Mouse (Mus musculus) brain, embryonic 18.5 days (tissue): ENCODE data around the gene Ucp1.
"Not testable (repeated sequence)": the region's sequence is repeated elsewhere in the genome, so short reads cannot be mapped to it uniquely, and the experiment has no call there.

ENCODE experiments used
- DNase-seq: peaks from one replicate; pipeline ENCODE4 v3.0.0-alpha.2; 2012; ENCODE audit warnings: low read depth, low spot score

The Ucp1 gene

GRCm38 (mm10) chr8:83290176-83290575 lies at the start of gene Ucp1:
Gene Ucp1, plus strand, starts transcription at chr8:83290352.
- no peak for DNase-seq

GRCm38 (mm10) chr8:83244151-83244550 lies 46.0 kb upstream of the Ucp1 start:
- no peak for DNase-seq

GRCm38 (mm10) chr8:83250858-83251257 lies 39.3 kb upstream of the Ucp1 start:
- DNase-seq = no peak

- no peak for DNase-seq
Measured at GRCm38 (mm10) chr8:83251362-83252246, 38.5 kb upstream of the Ucp1 start.

GRCm38 (mm10) chr8:83252791-83253190 lies 37.4 kb upstream of the Ucp1 start:
- DNase-seq = no peak

- no peak for DNase-seq
Measured at GRCm38 (mm10) chr8:83257631-83258030, 32.5 kb upstream of the Ucp1 start.

- DNase-seq = no peak
Measured at GRCm38 (mm10) chr8:83260418-83261215, 29.5 kb upstream of the Ucp1 start.

GRCm38 (mm10) chr8:83271172-83271571 lies 19.0 kb upstream of the Ucp1 start:
- DNase-seq = no peak

- no peak for DNase-seq
Measured at GRCm38 (mm10) chr8:83272464-83272863, 17.7 kb upstream of the Ucp1 start.

GRCm38 (mm10) chr8:83274470-83274869 lies 15.7 kb upstream of the Ucp1 start:
- DNase-seq = no peak

- DNase-seq = no peak
Measured at GRCm38 (mm10) chr8:83278431-83278830, 11.7 kb upstream of the Ucp1 start.

- DNase-seq = no peak
Measured at GRCm38 (mm10) chr8:83285391-83285790, 4.8 kb upstream of the Ucp1 start.

GRCm38 (mm10) chr8:83297375-83297774 lies 7.2 kb downstream of the Ucp1 start:
- no peak for DNase-seq

GRCm38 (mm10) chr8:83300135-83300534 lies 10.0 kb downstream of the Ucp1 start:
- DNase-seq = no peak

GRCm38 (mm10) chr8:83304946-83305345 lies 14.8 kb downstream of the Ucp1 start:
- DNase-seq = no peak

GRCm38 (mm10) chr8:83309836-83310235 lies 19.7 kb downstream of the Ucp1 start:
- no peak for DNase-seq

- DNase-seq = not testable (repeated sequence)
Measured at GRCm38 (mm10) chr8:83315084-83315483, 24.9 kb downstream of the Ucp1 start.

- no peak for DNase-seq
Measured at GRCm38 (mm10) chr8:83315691-83316090, 25.5 kb downstream of the Ucp1 start.

GRCm38 (mm10) chr8:83320543-83320942 lies 30.4 kb downstream of the Ucp1 start:
- no peak for DNase-seq

GRCm38 (mm10) chr8:83322374-83322773 lies 32.2 kb downstream of the Ucp1 start:
- DNase-seq = no peak

- DNase-seq = no peak
Measured at GRCm38 (mm10) chr8:83323056-83323455, 32.9 kb downstream of the Ucp1 start.

- no peak for DNase-seq
Measured at GRCm38 (mm10) chr8:83327889-83328288, 37.7 kb downstream of the Ucp1 start.

GRCm38 (mm10) chr8:83331567-83331898 lies 41.4 kb downstream of the Ucp1 start:
- peak; percentile 16 for DNase-seq
